Mouse (Mus musculus) cerebellum, postnatal 4 days (tissue): Measurements from ENCODE around the gene Cacna1a.
"Not testable (repeated sequence)": the region's sequence is repeated elsewhere in the genome, so short reads cannot be mapped to it uniquely, and the experiment has no call there.

Source experiments
- DNase-seq, 2 experiments: peaks; one replicate each; pipeline ENCODE4 v3.0.0; 2022; ENCODE audit warnings: low spot score in 2 of 2, mixed read lengths in 1 of 2

Gene Cacna1a

DNA sequence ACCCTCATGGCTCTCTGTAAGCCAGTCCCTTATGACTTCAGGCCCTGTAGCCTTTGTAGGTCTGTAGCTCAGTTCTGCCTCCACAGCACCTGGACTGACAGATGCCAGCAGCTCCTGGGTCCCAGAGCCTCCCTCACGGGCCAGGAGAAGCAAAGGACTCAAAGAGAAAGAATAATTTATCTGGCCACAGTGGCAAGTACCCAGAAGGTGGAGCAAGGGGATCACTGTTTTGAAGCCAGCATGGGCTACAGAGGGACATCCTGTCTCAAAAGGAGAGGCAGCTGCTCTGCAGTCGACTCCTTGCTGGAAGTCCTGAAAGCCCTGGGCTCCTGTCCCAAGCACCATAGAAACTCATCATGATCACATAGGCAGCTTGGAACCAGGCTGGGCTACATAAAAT is 198.0 kb downstream of the Cacna1a start:
- DNase-seq = no peak

DNA sequence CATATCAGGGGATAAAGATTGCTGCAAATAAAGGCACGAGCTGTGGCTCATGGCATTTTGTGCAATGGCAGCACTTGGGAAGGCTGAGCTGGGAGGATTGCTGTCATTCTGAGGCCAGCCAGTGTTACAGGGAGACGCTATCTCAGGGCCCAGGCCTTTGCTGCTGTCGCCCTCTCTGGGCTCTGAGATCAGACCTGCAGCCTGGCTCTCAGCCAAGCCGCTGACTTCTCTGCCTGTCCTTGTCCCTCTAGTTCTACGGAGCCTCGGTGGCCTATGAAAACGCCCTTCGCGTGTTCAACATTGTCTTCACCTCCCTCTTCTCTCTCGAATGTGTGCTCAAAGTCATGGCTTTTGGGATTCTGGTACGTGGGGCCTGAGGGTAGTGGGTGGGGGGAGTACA is 200.3 kb downstream of the Cacna1a start:
- DNase-seq = no peak

DNA sequence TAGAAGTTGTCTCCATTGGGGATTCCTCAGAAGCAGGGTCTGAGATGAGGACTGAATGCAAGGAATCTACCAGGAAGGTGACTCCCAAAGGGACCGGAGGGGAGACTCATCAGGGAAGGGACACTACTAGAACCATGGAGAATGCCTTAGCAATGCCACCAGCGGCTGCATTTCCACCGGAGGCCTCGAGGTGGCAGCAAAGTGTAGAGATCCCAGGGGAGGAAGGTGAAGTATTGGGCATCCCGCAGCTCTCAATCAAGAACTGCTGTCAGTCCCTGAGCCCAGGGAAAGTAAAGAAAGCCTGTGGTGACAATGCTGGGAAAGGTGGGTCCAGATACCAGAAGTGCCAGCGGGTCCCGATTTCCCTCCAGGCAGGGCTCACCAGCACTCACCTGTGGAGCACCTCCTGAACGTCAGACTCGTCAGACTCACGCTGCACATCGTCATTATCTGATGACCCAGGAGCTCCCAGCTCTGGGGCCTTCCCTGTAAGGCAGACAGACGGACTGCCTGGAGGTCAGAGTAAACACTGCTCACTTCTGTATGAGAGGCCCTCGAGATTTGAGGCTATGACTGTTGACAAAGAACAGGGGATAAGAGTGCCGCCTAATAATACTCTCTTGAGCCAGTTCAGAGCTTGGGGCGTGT is 203.9 kb downstream of the Cacna1a start:
- DNase-seq = peak; percentile 73 to 80

- DNase-seq = no peak
Measured at GRCm38 (mm10) chr8:84593143-84593542, 204.9 kb downstream of the Cacna1a start.

DNA sequence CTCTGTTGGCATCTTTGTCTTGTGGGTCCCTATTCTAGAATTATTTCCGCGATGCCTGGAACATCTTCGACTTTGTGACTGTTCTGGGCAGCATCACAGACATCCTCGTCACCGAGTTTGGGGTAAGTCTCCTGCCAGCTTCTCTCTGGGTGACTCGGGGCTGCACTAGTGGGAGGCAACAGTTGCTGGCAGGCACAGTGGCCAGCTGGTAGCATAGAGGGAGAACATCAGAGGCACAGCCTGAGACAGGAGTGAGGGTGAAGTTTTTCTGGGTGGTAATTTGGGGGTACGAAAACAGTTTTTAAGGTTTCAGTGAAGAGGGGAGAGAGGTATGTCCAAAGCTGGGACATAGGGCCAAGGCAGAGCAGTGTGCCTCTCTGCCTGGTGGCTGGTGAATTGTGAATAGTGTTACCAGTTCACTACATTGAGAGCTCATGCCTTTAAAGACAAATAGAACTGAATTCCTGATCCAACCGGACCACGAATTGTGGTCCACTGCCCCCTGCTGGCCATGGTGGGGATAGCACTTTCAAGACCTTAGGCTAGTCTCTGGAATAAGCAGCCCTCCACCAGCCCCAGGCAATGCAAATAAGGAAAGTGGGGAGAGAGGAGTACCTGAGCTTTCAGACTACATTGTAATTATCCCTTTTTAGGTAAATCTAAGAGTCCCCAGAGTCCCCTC is 206.0 kb downstream of the Cacna1a start:
- DNase-seq = peak; percentile 78 to 87

DNA sequence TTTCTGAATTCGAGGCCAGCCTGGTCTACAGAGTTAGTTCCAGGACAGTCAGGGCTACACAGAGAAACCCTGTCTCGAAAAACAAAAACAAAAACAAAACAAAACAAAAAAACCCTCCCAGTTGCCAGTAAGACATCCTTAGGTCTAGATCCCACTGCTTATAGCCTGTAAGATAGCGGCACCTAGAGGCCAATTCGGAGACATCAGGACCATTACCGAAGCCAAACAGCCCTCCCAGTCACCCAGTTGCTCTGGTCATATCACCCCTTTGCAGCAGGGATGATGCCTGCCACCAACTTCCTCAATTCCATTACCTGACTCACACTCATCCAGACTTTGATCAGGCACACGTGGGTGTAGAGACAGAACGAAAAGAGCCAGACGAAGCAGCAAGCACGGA is 207.4 kb downstream of the Cacna1a start:
- DNase-seq = peak in 1 of 2 experiments; percentile 64

GRCm38 (mm10) chr8:84599401-84599800 is 211.2 kb downstream of the Cacna1a start:
- no peak for DNase-seq

DNA sequence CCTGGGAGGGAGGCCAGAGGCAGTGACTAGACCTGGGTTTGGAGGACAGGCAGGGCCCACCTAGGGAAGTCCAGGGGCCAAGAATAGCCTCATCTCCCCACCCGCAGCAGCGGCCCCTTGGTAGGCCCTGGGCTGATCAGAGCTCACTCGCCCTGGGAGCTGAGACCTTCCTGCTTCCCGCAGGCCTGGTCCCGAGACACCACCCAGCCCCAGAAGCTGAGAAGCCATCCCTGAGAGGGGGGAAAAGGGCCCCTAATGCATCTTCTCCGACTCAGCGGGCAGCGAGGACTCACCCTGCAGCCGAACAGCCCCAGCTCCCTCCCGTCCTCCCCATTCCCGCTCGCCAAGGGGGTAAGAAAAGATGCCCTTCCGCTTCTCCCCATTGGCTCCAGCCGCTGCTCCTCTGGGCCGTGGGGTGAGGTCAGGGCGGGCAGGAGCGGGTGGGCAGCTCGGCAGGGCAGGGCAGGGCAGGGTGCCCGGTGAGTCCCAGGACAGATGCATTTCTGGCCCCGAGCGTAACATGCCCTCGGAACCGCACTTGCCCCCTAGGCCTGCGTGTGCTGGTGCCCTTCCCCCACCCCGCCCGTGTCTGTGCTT is 212.2 kb downstream of the Cacna1a start:
- no peak for DNase-seq

DNA sequence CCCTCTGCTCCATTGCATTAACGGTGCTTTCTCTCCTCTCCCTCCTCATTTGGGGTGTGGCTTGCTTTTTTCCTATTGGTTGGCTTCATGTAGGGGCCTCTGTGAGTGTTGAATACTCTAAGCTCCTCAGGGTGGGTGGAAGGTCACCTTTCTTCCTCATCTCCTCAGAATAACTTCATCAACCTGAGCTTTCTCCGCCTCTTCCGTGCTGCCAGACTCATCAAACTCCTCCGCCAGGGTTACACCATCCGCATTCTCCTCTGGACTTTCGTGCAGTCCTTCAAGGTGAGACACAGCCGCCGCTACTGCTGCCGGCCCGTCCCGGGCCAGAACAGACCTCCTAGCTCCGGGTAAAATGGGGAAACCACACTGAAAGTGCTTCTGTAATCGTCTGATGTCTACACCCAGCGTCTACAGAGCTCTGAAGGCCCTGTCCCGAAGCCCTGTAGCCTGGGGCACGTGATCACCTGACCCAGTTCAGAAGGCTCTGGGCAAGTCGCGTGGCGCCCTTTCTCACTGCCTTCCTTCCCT is 213.0 kb downstream of the Cacna1a start:
- DNase-seq = no peak

GRCm38 (mm10) chr8:84614512-84615223 is 226.4 kb downstream of the Cacna1a start:
- DNase-seq = no peak

- DNase-seq = no peak
Measured at GRCm38 (mm10) chr8:84615666-84616485, 227.6 kb downstream of the Cacna1a start.

DNA sequence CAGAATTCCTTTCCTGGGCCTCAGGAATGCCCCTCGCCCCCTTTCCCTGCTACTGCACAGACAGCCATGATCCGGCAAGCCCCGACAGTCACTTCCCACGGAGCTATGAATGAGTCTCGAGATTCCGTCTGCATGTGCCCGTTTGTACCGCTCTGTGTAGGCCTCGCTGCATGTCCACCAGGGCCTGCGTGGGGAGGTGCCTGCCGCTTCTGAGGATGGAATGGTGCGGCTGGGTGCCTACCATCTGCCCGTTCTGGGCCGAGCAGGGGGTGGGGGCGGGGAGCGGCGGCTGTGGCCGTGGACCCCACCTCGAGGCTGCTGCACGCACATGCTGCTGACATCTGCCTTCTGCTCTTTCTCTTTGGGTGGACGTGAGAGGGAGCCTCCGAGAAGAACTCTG is 228.8 kb downstream of the Cacna1a start:
- DNase-seq = no peak

DNA sequence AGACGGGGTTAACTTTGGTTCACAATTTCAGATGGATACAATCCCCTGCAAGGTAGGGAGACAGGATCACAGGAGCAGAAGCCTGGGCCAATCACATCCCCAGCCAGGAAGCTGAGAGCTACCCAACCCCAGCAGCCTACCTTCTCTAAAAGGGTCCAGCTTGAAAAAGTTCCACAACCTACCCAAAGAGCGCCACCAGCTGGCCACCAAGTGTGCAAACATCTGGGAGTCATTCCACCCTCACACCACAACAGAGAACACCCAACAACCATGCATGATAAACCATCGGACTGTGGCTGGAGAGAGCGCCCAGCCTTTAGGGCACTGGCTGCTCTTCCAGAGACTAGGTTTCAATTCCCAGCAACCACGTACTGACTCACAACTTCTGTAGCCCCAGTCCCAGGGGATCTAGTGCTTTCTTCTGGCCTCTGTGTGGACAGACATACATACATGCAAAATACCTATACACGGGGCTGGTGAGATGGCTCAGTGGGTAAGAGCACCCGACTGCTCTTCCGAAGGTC is 232.9 kb downstream of the Cacna1a start:
- DNase-seq = no peak

DNA sequence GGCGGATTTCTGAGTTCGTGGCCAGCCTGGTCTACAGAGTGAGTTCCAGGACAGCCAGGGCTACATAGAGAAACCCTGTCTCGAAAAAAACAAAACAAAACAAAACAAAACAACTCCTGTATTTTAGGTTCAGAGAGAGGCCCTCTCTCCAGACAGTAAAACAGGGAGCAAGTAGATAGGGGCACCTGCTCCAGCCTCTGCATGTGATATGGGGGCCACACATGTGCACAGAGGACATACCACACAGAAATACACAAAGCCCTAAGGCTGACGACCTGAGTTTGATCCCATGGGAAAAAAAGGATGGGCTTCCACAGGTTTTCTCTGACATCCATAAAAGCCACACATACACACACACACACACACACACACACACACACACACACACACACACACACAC is 235.2 kb downstream of the Cacna1a start:
- DNase-seq = not testable (repeated sequence)

GRCm38 (mm10) chr8:84629586-84629985 is 241.3 kb downstream of the Cacna1a start:
- DNase-seq = no peak

- DNase-seq = no peak
Measured at GRCm38 (mm10) chr8:84630145-84630544, 241.9 kb downstream of the Cacna1a start.

DNA sequence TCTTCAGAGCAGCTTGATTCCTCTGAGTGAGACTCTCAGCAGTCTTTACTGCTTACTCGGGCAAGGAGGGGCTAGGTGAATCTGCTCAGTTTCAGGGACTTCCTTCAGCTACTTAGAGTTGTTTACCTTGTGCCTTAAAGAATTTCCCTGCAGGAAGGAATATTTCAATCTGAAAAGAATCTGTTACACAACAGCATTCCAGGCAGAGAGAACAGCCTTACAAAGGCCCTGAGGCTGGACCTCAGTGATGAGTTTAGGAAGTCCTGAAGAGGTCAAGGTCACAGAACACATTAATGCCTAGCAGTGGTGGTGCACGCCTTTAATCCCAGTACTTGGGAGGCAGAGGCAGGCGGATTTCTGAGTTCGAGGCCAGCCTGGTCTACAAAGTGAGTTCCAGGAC is 243.6 kb downstream of the Cacna1a start:
- no peak for DNase-seq

GRCm38 (mm10) chr8:84633841-84634584 is 245.8 kb downstream of the Cacna1a start:
- DNase-seq = no peak

- DNase-seq = peak in 1 of 2 experiments; percentile 83
Measured at GRCm38 (mm10) chr8:84634849-84635304, 246.6 kb downstream of the Cacna1a start.

DNA sequence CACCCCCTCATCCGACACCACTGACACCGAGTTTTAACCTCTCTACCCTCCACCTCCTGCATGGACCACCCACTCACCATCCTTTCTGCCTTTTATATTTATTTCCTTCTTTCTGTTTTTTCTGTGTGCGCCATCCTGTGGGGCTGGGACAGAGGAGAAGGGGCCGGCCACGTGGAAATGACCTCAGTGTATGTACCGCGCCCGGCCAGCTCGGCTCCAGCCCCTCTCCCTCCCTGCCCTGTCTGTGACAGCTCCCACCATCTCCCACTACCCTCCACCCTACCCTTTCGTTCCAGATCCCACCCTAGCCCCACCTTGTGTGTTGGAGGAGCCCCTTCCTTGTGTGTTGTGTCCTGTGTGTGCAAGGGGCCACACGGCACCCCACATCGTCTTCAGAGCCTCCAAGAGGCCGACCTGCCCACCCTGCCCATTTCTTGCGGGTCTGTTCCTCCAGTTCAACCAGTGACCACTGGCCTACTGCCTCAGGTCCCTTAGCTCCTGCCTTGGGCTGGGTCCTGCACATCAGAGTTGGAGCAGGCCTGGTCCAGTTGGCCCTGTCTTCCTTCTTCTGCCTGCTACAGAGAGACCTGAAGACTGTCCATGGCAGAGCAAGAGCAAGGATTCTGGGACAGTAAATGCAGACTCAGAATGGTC is 247.3 kb downstream of the Cacna1a start:
- no peak for DNase-seq
